Mouse (Mus musculus) neural tube, embryonic 14.5 days (tissue): ENCODE results near the gene Gm20388. TPM values are rescaled to one million over a fixed set of nuclear protein-coding genes. Genes with fewer than 3 reads are reported as not detected.

ENCODE experiments used
- ATAC-seq: fragments of 200-750 bp; cut with Nextera tagmentation; 2 replicates; pipeline ENCODE4 v1.8.0; 2017; ENCODE audit warnings: low read depth, mild to moderate bottlenecking, moderate TSS enrichment, moderate library complexity
- H3K27ac ChIP-seq: fragments of 300-500 bp; sonication (generic); 2 replicates; pipeline ENCODE4 v1.5.1; 2014; ENCODE audit warnings: low read depth, mild to moderate bottlenecking, control low read depth, low read length, moderate library complexity, mixed read lengths
- H3K27me3 ChIP-seq: fragments of 300-500 bp; sonication (generic); 2 replicates; pipeline ENCODE4 v1.6.1; 2014; ENCODE audit warnings: low read length; ENCODE audit not compliant: control insufficient read depth, insufficient read depth
- H3K36me3 ChIP-seq: fragments of 300-500 bp; sonication (generic); 2 replicates; pipeline ENCODE4 v1.6.1; 2014; ENCODE audit warnings: low read length, mixed read lengths; ENCODE audit not compliant: control insufficient read depth, insufficient read depth
- H3K4me1 ChIP-seq: fragments of 300-500 bp; sonication (generic); 2 replicates; pipeline ENCODE4 v1.6.1; 2014; ENCODE audit warnings: low read length; ENCODE audit not compliant: control insufficient read depth, insufficient read depth
- H3K4me2 ChIP-seq: fragments of 300-500 bp; sonication (generic); 2 replicates; pipeline ENCODE4 v1.6.1; 2014; ENCODE audit warnings: mild to moderate bottlenecking, low read depth, low read length, control low read depth
- H3K4me3 ChIP-seq: fragments of 300-500 bp; sonication (generic); 2 replicates; pipeline ENCODE4 v1.5.1; 2014; ENCODE audit warnings: low read depth, low read length, control low read depth, mixed read lengths
- H3K9ac ChIP-seq: fragments of 300-500 bp; sonication (generic); replicated peaks from 2 replicates; pipeline ENCODE4 v1.6.1; 2014; ENCODE audit warnings: low read depth, mild to moderate bottlenecking, control low read depth, low read length, mixed read lengths
- H3K9me3 ChIP-seq: fragments of 300-500 bp; sonication (generic); 2 replicates; pipeline ENCODE4 v1.6.1; 2016; ENCODE audit warnings: low read length; ENCODE audit not compliant: control insufficient read depth
- WGBS: fragments of 180-500 bp; shearing (Covaris S2); extraction: QIAGEN DNeasy Blood & Tissue Kit; methylation state at CpG from one replicate; pipeline ENCODE4 v1.1.7; 2014; 5-methylcytosine and 5-hydroxymethylcytosine counted together
- polyA plus RNA-seq: library from polyadenylated mRNA; unstranded; fragments of >200 nt; fragmentation: Nextera tagmentation; extraction: Ambion mirVana; gene quantifications from 2 replicates; pipeline ENCODE4 v1.2.1, GENCODE M21; 2014

The Gm20388 gene
- polyA plus RNA-seq, 1 experiment from 2014 or later, result 10.3 TPM

GRCm38 (mm10) chr8:121850821-121851470 lies 1940.3 kb downstream of the Gm20388 start:
- no peaks in the 10 kb centered on the region for H3K4me1 ChIP-seq
- no peak overlapping the region for H3K4me3 ChIP-seq
- H3K9ac ChIP-seq, result peak overlapping the region; percentile 18; the same call in 1 of the 2 replicates
- H3K4me2 ChIP-seq, result peak overlapping the region; percentile 44
- H3K27ac ChIP-seq, result no peak overlapping the region
- H3K9me3 ChIP-seq, result no peaks in the 10 kb centered on the region
- H3K36me3 ChIP-seq, result no peaks in the 10 kb centered on the region
- H3K27me3 ChIP-seq, result no peaks in the 10 kb centered on the region
- ATAC-seq, result peak; percentile 64
- WGBS, result 5% methylated on average over 24 of the region's 24 CpGs

- H3K4me2 ChIP-seq, result no peak overlapping the region
- peak overlapping the region; percentile 18; the same call in 1 of the 2 replicates for H3K9ac ChIP-seq
- H3K36me3 ChIP-seq, result no peaks in the 10 kb centered on the region
These were observed 1941.1 kb downstream of the Gm20388 start for GRCm38 (mm10) chr8:121851716-121852115.

GRCm38 (mm10) chr8:121852464-121852863 lies 1941.8 kb downstream of the Gm20388 start:
- H3K36me3 ChIP-seq, result no peaks in the 10 kb centered on the region
- no peaks in the 10 kb centered on the region for H3K9me3 ChIP-seq
- no peaks in the 10 kb centered on the region for H3K27me3 ChIP-seq
- WGBS, result 76% methylated on average over 7 of the region's 7 CpGs
- no peaks in the 10 kb centered on the region for H3K4me1 ChIP-seq
- no peak overlapping the region for H3K4me3 ChIP-seq
- no peak for ATAC-seq
- H3K4me2 ChIP-seq, result no peak overlapping the region
- no peak overlapping the region for H3K9ac ChIP-seq
- H3K27ac ChIP-seq, result no peak overlapping the region

More at GRCm38 (mm10) chr8:121851716-121852115, 1941.1 kb downstream of the Gm20388 start:
- Histone ChIP-seq H3K4me1 (no peaks in the 10 kb centered on the region), H3K9me3 (no peaks in the 10 kb centered on the region), H3K27ac (no peak overlapping the region), H3K27me3 (no peaks in the 10 kb centered on the region), H3K4me3 (no peak overlapping the region)
- no peak for ATAC-seq
- 56% methylated on average over 7 of the region's 7 CpGs for WGBS

GRCm38 (mm10) chr8:121853586-121853985 lies 1942.9 kb downstream of the Gm20388 start:
- Histone ChIP-seq H3K9me3 (no peaks in the 10 kb centered on the region), H3K4me3 (no peak overlapping the region), H3K27me3 (no peaks in the 10 kb centered on the region), H3K9ac (no peak overlapping the region), H3K4me2 (no peak overlapping the region), H3K4me1 (no peaks in the 10 kb centered on the region), H3K27ac (no peak overlapping the region), H3K36me3 (no peaks in the 10 kb centered on the region)
- ATAC-seq, result no peak
- 82% methylated on average over 2 of the region's 2 CpGs for WGBS

GRCm38 (mm10) chr8:121856071-121856746 lies 1945.6 kb downstream of the Gm20388 start:
- Histone ChIP-seq H3K9ac (no peak overlapping the region), H3K4me3 (no peak overlapping the region), H3K4me2 (no peak overlapping the region), H3K27me3 (no peaks in the 10 kb centered on the region), H3K4me1 (no peaks in the 10 kb centered on the region), H3K36me3 (no peaks in the 10 kb centered on the region), H3K27ac (no peak overlapping the region), H3K9me3 (no peaks in the 10 kb centered on the region)
- 78% methylated on average over 14 of the region's 14 CpGs for WGBS
- no peak for ATAC-seq

GRCm38 (mm10) chr8:121857331-121857730 lies 1946.7 kb downstream of the Gm20388 start:
- Histone ChIP-seq H3K4me3 (no peak overlapping the region), H3K36me3 (no peaks in the 10 kb centered on the region), H3K9ac (no peak overlapping the region), H3K4me1 (no peaks in the 10 kb centered on the region), H3K27me3 (no peaks in the 10 kb centered on the region), H3K9me3 (no peaks in the 10 kb centered on the region), H3K27ac (no peak overlapping the region), H3K4me2 (no peak overlapping the region)
- ATAC-seq, result no peak
- WGBS, result 72% methylated on average over 9 of the region's 9 CpGs

GRCm38 (mm10) chr8:121857747-121858146 lies 1947.1 kb downstream of the Gm20388 start:
- H3K4me2 ChIP-seq, result no peak overlapping the region
- no peak overlapping the region for H3K9ac ChIP-seq
- H3K27me3 ChIP-seq, result no peaks in the 10 kb centered on the region
- H3K4me3 ChIP-seq, result no peak overlapping the region
- no peak overlapping the region for H3K27ac ChIP-seq
- no peaks in the 10 kb centered on the region for H3K4me1 ChIP-seq
- WGBS, result 65% methylated on average over 2 of the region's 2 CpGs
- no peaks in the 10 kb centered on the region for H3K9me3 ChIP-seq
- no peak for ATAC-seq
- no peaks in the 10 kb centered on the region for H3K36me3 ChIP-seq

- no peaks in the 10 kb centered on the region for H3K36me3 ChIP-seq
- no peak overlapping the region for H3K9ac ChIP-seq
These were observed 1950.6 kb downstream of the Gm20388 start for GRCm38 (mm10) chr8:121861276-121861675.

GRCm38 (mm10) chr8:121861806-121862548 lies 1951.3 kb downstream of the Gm20388 start:
- Histone ChIP-seq H3K4me2 (no peak overlapping the region), H3K9ac (no peak overlapping the region), H3K9me3 (no peaks in the 10 kb centered on the region), H3K36me3 (no peaks in the 10 kb centered on the region), H3K27me3 (no peaks in the 10 kb centered on the region), H3K4me3 (no peak overlapping the region), H3K27ac (no peak overlapping the region), H3K4me1 (no peaks in the 10 kb centered on the region)
- ATAC-seq, result no peak
- 83% methylated on average over 10 of the region's 12 CpGs for WGBS

More at GRCm38 (mm10) chr8:121861276-121861675, 1950.6 kb downstream of the Gm20388 start:
- no peak overlapping the region for H3K27ac ChIP-seq
- no peaks in the 10 kb centered on the region for H3K4me1 ChIP-seq
- 64% methylated on average over 6 of the region's 6 CpGs for WGBS
- H3K4me2 ChIP-seq, result no peak overlapping the region
- H3K27me3 ChIP-seq, result no peaks in the 10 kb centered on the region
- no peak overlapping the region for H3K4me3 ChIP-seq
- ATAC-seq, result no peak
- H3K9me3 ChIP-seq, result no peaks in the 10 kb centered on the region
